ENCODE assay signal across 9 mouse cellular contexts in genomic region chr1:192912101-192912728, GRCm38 (mm10). TPM values are rescaled to one million over a fixed set of nuclear protein-coding genes. Genes with fewer than 3 reads are reported as not detected.
A peak's percentile ranks its signal among the peaks of the same experiment; 100 is the strongest.
DNase-seq lines count a peak whose midpoint lies in the region; ATAC-seq and TF ChIP-seq lines count a peak whose summit lies in the region.
"Had no signal": no experiment of that assay in that cellular context is flagged by ENCODE, and none has a peak within 500 bp of the region (broad histone marks: within the 10 kb centered on the region; RNA-seq: fewer than 3 reads in every experiment).

No protein-coding gene starts in this region.

- H3K4me1 ChIP-seq in forebrain, embryonic 15.5 days, result no peaks in the 10 kb centered on the region
- H3K4me1 ChIP-seq in forebrain, embryonic 11.5 days (replicated peaks; ENCODE audit: control insufficient read depth, insufficient read depth, low read length), result no peaks in the 10 kb centered on the region
- no peaks in the 10 kb centered on the region for H3K4me1 ChIP-seq in liver, adult 2 months (ENCODE audit: control insufficient read depth, insufficient read depth, low read length)
- H3K4me1 ChIP-seq in liver, embryonic 12.5 days, result no peaks in the 10 kb centered on the region

- no peak overlapping the region for H3K9ac ChIP-seq in forebrain, embryonic 15.5 days (replicated peaks)
- no peak overlapping the region for H3K9ac ChIP-seq in forebrain, embryonic 11.5 days (ENCODE audit: low read length)
- H3K9ac ChIP-seq in liver, adult 2 months (ENCODE audit: low read depth, low read length), result no peak overlapping the region
- H3K9ac ChIP-seq in liver, embryonic 12.5 days, result no peak overlapping the region

- H3K4me2 ChIP-seq in forebrain, embryonic 15.5 days (replicated peaks), result no peak overlapping the region
- H3K4me2 ChIP-seq in forebrain, embryonic 11.5 days (ENCODE audit: low read depth, low read length, severe bottlenecking), result no peak overlapping the region
- H3K4me2 ChIP-seq in liver, embryonic 12.5 days, result no peak overlapping the region

- no peaks in the 10 kb centered on the region for H3K9me3 ChIP-seq in forebrain, embryonic 15.5 days
- no peaks in the 10 kb centered on the region for H3K9me3 ChIP-seq in forebrain, embryonic 11.5 days (ENCODE audit: control insufficient read depth, low read length)
- H3K9me3 ChIP-seq in liver, embryonic 12.5 days (replicated peaks), result no peaks in the 10 kb centered on the region

- WGBS in forebrain, embryonic 15.5 days, result 72% methylated on average over 3 of the region's 3 CpGs
- 73% methylated on average over 3 of the region's 3 CpGs for WGBS in forebrain, embryonic 11.5 days
- WGBS in liver, adult 2 months, result 75% methylated on average over 3 of the region's 3 CpGs
- 58% methylated on average over 3 of the region's 3 CpGs for WGBS in liver, embryonic 12.5 days (ENCODE audit: insufficient replicate concordance)

- no peaks in the 10 kb centered on the region for H3K27me3 ChIP-seq in forebrain, embryonic 15.5 days
- H3K27me3 ChIP-seq in forebrain, embryonic 11.5 days (ENCODE audit: control insufficient read depth, insufficient read depth, low read length), result no peaks in the 10 kb centered on the region
- H3K27me3 ChIP-seq in liver, adult 2 months (ENCODE audit: control insufficient read depth, insufficient read depth, low read length), result no peaks in the 10 kb centered on the region
- H3K27me3 ChIP-seq in liver, embryonic 12.5 days (replicated peaks), result no peaks in the 10 kb centered on the region

- H3K36me3 ChIP-seq in forebrain, embryonic 15.5 days, result 0 out of 2 replicates have a peak, but pooled peaks cover 7% of the 10 kb centered on the region
- H3K36me3 ChIP-seq in forebrain, embryonic 11.5 days (ENCODE audit: control insufficient read depth, insufficient read depth, low read length), result no peaks in the 10 kb centered on the region
- no peaks in the 10 kb centered on the region for H3K36me3 ChIP-seq in liver, adult 2 months (ENCODE audit: control insufficient read depth, insufficient read depth, low read length)
- H3K36me3 ChIP-seq in liver, embryonic 12.5 days, result no peaks in the 10 kb centered on the region

- TF ChIP-seq CTCF in liver, adult 2 months (IDR thresholded peaks at IDR 0.05; ENCODE audit: low read depth, low read length), result no peak

- TF ChIP-seq POLR2A in liver, adult 2 months (IDR thresholded peaks at IDR 0.05; ENCODE audit: extremely low read depth, insufficient read depth, low read length), result no peak

- no peak for DNase-seq in forebrain, embryonic 11.5 days (ENCODE audit: low spot score)
- peak; percentile 8 for DNase-seq in liver, adult 2 months (ENCODE audit: extremely low read depth, low read depth, low spot score)
- DNase-seq in adipocyte (ENCODE audit: low spot score), result peak; percentile 66
- peak; percentile 45 for DNase-seq in lung, postnatal 10 days
- DNase-seq: cerebellum, adult 11 months had no signal

- no peak overlapping the region for H3K4me3 ChIP-seq in forebrain, embryonic 15.5 days
- no peak overlapping the region for H3K4me3 ChIP-seq in forebrain, embryonic 11.5 days (ENCODE audit: low read depth, low read length)
- no peak overlapping the region for H3K4me3 ChIP-seq in liver, adult 2 months (ENCODE audit: insufficient read depth, low read depth, low read length)
- H3K4me3 ChIP-seq in liver, embryonic 12.5 days, result no peak overlapping the region

- no peak overlapping the region for H3K27ac ChIP-seq in forebrain, embryonic 15.5 days (replicated peaks)
- H3K27ac ChIP-seq in forebrain, embryonic 11.5 days (ENCODE audit: low read depth, low read length), result no peak overlapping the region
- no peak overlapping the region for H3K27ac ChIP-seq in liver, adult 2 months (replicated peaks; ENCODE audit: insufficient read depth, low read depth, low read length)
- no peak overlapping the region for H3K27ac ChIP-seq in liver, embryonic 12.5 days

- no peaks in the 10 kb centered on the region for H3K79me2 ChIP-seq in liver, adult 2 months (ENCODE audit: control insufficient read depth, insufficient read depth, low read length)

- ATAC-seq in forebrain, embryonic 15.5 days (replicated peaks), result 0 out of 2 replicates have a peak, but pooled peaks have one; percentile 26
- no peak for ATAC-seq in forebrain, embryonic 11.5 days (replicated peaks; ENCODE audit: low FRiP score)
- ATAC-seq in liver, embryonic 12.5 days, result no peak
- no peak for ATAC-seq in CD4-positive, CD25-positive, alpha-beta regulatory T cell, adult 4 months
- ATAC-seq in monocyte, adult 5-6 weeks (replicated peaks; ENCODE audit: insufficient number of reproducible peaks, low FRiP score, low TSS enrichment, poor library complexity, severe bottlenecking), result no peak

RNA-seq across cellular contexts. Expression of gene Sertad4, which starts 56.7 kb away (rescaled TPM):
- 35.8 and 36.8 TPM in 2 replicates for polyA plus RNA-seq in forebrain, embryonic 15.5 days (2015; fragmentation: Nextera tagmentation; extraction: Ambion mirVana)
- polyA plus RNA-seq in forebrain, embryonic 11.5 days (2014; fragmentation: Nextera tagmentation; extraction: Ambion mirVana), result 17.2 and 17.3 TPM in 2 replicates
- total RNA-seq in liver, adult 2 months (2014; rRNA removed), result 0.07 TPM in 1 of 2 replicates, not detected in the other
- polyA plus RNA-seq in liver, adult 2 months (2012; rRNA removed), result 0.06 and 0.07 TPM in 2 replicates
- 1.8 and 3.6 TPM in 2 replicates for polyA plus RNA-seq in liver, embryonic 12.5 days (2016; fragmentation: Nextera tagmentation; extraction: Ambion mirVana)
- polyA plus RNA-seq in CD4-positive, CD25-positive, alpha-beta regulatory T cell, adult 4 months (2017; shearing (Covaris generic)), result not detected
- total RNA-seq in monocyte, adult 5-6 weeks (2017), result not detected in 3 replicates
